Mouse (Mus musculus) C2C12 (cell line): ENCODE measurements at regions not wholly inside any gene's neighbourhood (a gene's known extent, or its start where the extent isn't known, plus 50 kb on each side); places are given as distances from the start of the nearest gene placed in this dataset.

Experiments used
- CTCF ChIP-seq: IDR thresholded peaks from one replicate; pipeline ENCODE4 v1.5.1; 2011; ENCODE audit not compliant: control insufficient read depth, insufficient read depth, insufficient read length
- MAX ChIP-seq: IDR thresholded peaks from one replicate; pipeline ENCODE4 v1.6.1; 2011; ENCODE audit warnings: mild to moderate bottlenecking, control low read depth
- MYOG ChIP-seq: IDR thresholded peaks from one replicate; pipeline ENCODE4 v1.6.1; 2011; ENCODE audit not compliant: control insufficient read depth, insufficient read length; ENCODE audit errors: extremely low read depth
- USF1 ChIP-seq: IDR thresholded peaks from one replicate; pipeline ENCODE4 v1.6.1; 2011; ENCODE audit warnings: low read depth, mild to moderate bottlenecking, control low read depth, moderate library complexity

DNA sequence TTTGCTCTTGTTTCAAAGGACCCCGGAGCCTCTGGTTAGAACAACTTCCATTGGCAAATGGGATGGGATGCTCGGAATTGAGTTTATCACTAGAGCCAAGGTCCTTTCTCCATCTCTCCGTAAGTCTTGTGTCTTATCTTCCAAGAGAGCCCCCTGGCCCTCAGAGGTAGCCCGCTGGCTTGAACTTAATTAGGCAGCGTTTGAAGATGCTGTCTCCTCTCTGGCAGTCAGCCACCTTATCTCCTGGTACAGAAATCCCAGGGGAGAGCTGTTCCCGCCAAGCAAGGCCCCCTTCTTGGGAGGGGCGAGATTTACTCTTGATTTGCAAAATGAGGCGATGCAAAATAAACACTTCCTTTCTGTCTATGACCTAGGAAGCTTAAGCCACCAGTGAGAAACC, 395.2 kb upstream of the Kazn start:
- TF ChIP-seq CTCF, result no peak
- no peak for TF ChIP-seq MYOG
- TF ChIP-seq USF1, result no peak
- no peak for TF ChIP-seq MAX
